Mouse (Mus musculus): Measurements from ENCODE around the gene Hpd.

Gene Hpd

DNA sequence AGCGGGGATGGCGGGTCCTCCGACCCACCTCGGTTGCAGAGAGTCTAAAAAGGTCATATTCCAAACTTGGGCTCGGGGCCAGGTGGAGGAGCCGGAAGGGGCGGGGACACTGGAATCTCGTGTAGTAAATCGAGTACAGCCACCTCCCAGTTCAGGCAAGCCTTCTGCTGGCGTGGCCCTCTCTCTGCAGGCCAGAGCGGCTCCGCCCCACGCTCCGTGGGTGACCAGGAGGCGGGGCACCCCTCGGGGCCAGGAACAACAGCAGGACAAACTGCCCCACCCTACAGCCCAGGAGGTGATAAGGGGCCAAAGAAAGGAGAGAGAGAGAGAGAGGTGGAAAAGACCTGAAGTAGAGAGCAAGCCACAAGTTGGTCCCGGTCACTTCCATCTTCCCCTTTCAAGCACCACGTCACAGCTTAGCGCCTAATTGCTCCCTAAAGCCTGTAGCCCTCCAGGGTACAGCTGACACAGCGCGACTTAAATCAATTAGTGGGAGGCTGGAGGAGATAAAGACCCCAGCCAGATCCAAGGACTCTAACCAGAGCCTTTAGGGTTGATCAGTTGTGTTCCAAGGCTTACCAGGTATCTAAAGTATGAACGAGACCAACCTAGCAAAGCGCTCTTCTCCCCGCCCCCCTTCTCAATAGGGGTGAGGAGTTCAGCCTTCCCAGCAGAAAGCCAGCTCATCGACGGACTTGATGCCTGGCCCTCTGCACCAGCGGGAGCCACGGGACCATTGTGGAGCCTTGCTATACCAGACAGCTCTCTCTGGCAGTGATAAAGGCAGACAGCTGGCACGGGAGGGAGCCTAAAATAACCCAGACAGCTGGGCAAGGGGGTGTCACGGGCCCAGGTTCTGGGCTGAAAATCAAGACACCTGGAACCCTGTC lies 46.8 kb downstream of the Hpd start:
- DNase-seq (ENCODE audit: low spot score) = no peak

DNA sequence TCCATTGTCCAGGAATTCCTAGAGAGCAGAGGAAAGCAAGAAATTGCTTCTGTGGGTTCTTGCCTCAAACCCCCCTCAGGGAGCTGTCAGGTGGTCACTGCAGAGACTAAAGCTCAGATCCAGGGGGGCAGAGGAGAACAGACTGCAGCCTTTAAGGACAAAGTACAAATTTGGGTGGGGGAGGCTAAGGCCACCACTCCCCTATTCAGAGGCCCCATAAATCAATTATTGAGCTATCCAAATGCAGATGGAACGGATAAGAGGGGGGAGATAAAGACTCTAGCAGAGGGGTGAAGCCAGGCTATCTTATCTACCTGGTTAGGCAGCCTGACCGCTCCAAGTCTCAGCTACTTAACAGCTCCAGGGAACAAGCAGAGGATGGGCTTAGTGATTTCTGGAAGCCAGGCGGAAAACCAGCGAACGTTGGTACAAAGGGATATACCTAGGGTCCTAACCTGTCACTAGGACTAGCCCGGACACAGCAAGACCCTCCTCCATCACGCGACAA lies 47.6 kb downstream of the Hpd start:
- no peak for DNase-seq (ENCODE audit: low spot score)

DNA sequence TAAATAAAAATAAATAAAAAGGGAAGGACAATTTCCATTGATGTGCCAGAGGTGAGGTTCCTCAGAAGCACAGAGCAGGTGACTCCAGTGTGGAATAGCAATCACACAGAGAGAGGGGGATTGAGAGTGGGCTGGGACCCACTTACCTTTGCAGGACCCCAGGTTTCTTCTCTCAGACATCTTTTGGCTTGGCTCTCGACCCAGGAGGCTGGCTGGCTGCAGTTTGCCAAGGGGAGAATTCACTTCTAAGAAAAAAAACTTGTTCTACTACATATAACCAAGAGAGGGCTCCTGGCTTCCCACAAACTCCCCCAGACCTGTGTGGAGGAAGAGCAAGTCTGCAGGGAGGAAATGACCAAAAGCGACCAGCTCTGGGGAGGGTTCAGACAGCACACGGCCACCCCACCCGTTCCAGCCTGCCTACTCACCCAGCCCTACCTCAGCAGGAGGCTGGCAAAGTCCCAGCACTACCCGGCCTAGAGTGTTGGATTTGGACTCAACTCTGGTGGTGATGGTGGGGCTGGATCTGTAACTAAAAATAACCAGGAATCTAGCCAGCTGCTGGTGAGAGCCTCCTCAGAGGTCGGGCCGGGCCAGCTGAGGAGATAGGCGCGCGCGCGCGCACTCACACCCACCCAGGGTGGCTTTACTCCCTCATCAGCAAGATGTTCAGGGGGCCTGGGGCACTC lies 48.2 kb downstream of the Hpd start:
- DNase-seq (ENCODE audit: low spot score) = no peak

DNA sequence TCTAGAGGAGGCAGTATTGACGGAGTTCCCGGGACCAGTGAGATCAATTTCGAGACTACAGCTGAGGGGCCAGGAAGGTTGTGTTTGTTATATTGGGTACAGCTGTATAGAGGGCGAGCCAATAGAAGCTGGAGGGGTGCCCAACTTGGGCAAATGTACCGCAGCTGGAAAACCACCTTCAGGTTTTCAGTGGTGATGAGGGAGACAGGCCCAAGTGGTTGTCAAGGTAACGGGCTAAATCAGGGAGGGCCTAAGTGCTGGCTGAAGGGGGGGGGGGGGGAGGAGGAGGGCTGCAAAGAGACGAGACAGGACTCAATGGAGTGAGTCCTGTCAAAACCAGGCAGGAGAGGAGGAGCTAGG lies 48.8 kb downstream of the Hpd start:
- no peak for DNase-seq (ENCODE audit: low spot score)

DNA sequence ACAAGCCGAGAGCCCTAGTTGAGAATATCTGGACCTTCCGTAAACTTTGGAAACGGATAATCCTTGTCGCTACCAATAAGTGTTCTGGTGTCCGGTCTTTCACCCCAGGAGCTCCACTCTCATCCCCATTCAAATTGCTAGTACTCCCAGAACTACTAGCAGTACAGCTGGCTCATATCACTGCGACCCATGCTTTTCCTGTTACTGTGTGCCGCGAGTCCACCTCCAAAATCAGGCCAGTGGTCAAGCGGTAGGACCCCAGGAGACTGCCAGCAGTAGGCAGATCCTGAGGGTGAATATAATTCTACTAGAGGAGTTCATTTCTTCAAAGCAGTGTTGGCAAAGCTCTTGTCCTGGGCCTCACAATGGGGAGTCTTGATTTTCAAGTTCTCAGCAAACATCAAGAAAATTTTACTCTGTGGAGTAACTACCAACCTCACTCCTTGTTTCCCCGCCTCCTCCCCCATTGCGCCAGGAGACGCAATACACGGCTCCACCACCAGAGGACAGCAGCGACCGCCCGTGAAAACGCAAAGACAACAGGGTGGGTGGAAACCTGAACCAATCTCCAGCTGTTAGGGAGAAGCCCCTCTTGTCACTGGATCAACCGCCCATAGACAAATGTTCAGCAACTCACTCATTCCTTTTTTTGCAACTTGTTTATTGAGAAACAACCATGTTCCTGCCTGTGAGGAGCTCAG lies 49.3 kb downstream of the Hpd start:
- DNase-seq (ENCODE audit: low spot score) = no peak

DNA sequence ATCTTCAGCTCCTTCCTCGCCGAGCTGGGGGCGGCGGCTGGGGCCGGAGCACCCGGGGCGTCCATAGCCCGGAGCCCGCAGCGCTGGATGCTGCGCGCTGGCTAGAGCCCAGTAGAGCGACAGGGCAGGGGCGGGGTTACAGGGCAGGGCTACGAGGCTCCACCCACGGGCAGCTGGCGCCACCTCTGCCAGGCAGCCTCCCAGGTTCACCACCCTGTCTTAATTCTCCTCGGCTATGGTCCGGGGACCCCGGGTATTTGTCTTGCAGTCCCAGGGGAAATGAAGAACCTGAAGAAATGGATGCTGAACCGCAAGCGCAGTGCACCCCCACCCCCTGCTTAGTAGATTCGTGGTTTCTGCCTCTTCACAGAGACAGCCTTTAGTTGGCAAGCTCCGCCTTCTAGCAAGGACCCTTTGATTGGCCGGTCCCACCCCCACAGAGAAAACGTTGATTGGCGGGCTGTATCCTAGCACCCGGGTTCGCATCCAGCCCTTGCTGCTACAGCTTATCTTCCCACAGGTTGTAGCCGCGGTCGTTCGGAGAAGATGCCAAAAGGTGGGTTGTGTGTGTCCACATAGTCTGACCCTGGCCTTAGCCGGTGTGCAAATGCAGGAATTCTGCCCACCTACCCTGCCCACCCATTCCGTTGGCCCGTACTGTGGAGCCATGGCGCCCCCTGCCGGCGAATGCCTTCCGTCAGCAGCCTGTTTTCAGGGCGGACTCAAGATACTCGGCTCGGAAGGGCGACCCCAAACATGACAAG lies 50.0 kb downstream of the Hpd start, which contains the start of gene Rhof:
Gene Rhof, minus strand, starts transcription at position 385 of the 764 bp plus-strand sequence.
- no peak for DNase-seq (ENCODE audit: low spot score)

DNA sequence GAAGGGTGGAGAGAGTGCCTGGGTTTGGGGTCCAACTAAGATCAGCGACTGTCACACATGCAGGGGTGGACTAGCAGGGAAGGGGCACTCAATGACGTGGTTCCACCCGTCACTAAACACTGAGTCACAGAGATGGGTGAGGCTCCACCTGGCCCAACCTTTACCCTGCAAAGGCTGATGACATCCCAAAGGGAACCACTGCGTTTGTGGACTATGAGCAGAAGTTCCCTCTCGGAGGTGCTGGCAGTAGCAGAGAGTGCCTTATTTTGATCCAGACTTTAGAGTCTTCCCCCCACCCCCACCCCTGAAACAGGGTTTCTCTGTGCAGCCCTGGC lies 51.7 kb downstream of the Hpd start:
- no peak for DNase-seq (ENCODE audit: low spot score)

DNA sequence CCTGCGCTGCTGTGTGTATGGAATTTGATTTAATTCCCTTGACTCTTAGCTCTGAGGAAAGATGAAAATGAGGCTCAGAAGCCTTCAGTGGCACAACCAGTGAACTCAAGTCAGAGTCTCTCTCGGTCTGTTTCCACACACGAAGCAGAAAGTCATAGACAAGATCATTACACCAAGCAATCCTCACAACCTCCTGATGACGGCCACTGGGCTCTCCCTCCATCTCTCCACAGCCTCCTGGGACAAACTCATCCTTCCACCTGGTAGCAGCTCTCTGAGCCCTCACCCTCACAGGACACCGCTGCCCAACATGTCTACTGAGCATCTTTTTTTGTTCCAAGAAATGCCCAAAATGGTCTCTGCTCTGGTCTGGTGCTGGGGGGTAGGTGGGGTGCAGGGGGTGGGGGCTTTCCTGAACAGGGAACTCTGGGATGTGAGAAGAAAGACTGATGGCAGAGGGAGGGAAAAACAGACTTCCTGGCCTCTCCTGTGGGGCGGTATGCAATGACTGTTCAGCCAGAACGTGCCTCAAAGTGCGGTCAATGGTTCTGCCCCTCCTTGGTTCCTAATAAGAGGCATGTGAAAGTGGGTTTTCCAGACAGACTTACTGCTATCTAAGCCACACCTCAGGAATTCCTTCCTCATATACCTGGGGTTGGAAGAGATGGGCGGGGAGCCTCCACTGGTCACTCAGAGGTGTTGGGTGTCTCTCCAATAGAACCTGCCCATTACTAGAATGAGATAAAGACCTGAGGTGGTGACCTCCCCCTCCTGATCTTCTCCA lies 52.3 kb downstream of the Hpd start:
- DNase-seq (ENCODE audit: low spot score) = no peak

DNA sequence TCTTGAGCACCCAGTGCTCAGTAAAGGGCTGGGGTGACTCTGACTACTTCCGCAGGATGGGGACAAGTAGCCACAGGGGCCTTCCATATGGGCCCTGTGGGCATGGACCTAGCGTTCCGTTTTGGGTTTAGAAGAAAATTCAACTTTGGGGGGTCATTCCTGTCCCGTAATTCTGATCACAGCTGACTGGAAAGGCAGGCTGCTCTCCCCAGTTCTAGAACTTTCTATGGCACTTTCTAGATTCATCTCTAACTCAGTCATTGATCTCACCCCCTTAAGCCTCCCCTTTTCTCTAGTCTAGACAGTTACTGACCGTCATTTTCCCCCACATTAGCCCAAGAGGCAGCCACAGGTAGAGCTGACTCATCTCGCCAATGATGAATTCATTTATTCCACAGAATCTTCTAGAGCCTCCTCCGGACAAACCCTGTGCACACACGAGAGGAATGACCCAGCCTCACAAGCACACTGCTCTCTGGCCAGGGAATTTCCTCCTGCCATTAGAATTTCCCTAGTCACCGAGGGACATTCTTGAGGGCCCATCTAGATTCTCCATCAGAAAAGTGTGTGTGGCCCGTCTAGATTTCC lies 53.3 kb downstream of the Hpd start:
- no peak for DNase-seq (ENCODE audit: low spot score)

DNA sequence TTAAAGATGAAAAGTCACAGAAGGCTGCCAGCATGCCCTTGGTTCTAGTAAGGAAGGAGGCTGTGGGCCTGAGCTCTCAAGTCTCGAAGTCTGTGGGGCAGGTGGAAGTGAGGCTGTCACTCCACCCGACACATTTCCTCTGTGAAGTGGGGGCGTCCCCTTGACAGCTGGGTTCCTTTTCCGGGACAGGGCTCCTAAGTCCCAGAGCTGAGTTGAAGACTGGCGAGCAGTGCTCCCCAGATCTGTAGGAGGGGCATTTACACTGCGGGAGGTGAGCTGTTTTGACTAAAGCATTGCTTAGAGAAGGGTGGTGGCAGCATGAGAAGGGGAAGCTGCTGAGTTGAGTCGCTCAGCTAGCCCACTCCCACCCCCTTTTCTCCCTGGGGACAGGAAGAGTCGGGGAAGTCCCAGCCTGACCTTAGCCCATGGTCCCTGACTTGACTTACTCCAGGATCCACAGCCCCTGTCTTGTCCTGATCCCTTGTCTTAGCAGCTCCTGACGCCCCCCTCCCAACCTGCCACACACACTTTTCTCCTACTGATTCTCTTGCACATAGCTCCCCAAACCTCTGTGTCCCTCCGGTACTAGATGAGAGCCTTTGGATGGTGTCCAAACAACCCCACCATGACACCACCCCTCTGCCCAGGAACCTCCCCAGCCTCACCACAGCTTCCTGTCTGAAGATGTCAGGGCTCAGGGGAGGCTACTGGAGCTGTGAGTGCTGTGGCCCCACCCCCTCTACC lies 53.9 kb downstream of the Hpd start:
- DNase-seq (ENCODE audit: low spot score) = no peak

DNA sequence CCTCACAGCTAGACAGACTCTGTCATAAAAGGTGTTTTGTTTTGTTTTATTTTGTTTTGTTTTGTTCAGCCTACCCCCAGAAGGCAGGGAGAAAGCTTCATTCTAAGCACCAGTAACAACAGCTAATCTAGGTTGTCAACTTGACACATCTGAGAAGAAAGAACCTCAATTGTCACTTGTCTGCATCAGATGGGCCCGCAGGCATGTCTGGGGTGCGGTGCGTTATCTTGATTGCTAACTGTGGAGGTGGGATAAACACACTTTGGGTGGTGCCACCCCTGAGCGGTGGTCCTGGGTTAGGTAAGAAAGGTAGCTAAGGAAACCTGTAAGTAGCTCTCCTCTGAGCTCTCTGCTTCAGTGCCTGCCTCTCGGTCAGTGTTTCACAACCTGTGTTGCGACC lies 55.5 kb downstream of the Hpd start:
- DNase-seq (ENCODE audit: low spot score) = no peak

DNA sequence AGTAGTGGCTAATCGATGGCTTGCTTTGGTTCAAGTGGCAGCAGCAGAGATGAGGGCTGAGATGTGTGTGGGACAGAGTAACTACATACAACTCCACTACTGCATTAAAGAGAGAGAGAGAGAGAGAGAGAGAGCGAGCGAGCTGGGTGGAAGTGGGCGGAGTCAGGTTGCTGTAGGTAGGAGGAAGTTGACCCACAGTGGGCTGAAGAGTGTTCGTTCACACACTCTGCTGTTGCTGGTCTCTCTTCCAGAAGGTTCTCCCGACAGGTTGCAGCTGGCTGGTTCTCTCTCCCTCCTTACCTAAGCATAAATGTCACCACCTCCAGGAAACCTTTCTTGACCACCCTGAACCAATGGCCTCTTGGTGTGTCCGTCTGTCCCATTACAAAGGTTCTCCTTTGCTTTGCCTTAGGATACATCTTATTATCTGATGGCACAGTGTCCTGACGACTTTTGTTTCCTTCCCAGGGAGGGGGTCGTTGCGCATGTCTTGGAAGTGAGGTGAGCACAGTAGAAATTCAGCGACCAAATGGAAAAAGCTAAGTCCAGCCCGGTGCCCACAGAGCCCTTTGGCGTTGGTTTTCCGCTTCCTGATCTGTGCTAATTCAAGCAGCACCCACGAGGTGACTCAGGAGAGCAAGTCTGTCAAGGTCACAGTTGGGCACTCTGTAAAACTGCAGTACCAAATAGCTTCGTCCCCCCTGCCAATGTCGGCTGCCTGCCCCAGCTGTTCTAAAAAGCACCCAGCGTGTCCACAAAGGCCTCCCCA lies 56.7 kb downstream of the Hpd start:
- DNase-seq (ENCODE audit: low spot score) = no peak

DNA sequence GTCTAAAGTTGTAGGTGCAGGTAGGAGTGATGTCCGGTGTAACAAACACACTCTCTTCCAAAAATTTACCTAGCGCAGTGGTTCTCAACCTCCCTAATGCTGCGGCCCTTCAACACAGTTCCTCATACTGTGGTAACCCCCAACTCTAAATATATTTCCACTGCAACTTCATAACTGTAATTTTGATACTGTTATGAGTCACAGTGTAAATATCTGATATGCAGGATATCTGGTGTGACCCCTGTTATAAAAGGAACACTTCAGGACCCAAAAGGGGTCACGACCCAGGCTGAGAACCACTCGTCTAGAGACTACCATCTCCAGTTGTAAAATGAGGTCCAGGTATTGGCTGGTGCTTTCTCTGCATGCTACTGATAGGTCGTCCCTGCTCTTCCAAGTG lies 57.4 kb downstream of the Hpd start:
- DNase-seq (ENCODE audit: low spot score) = no peak

DNA sequence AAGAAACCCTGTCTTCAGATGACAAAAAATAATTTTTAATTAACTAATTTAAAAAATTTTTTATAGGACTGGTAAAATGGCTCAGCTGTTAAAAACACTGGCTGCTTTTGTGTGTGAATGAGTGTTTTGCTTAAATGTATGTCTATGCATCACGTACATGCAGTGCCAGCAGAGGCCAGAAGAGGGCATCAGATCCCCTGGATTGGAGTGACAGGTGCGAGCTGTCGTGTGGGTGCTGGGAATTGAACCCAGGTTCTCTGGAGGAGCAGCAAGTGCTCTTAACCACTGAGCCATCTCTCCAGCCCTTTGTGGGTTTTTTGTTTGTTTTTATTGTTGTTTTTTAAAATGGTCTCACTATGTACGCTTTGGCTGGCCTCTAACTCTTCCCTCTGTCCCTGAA lies 60.3 kb downstream of the Hpd start:
- no peak for DNase-seq (ENCODE audit: low spot score)

Measured in layer of hippocampus, adult 9-10 months (tissue).